Mouse (Mus musculus): ENCODE measurements around the gene Gm16503. TPM values are rescaled to one million over a fixed set of nuclear protein-coding genes. Genes with fewer than 3 reads are reported as not detected.
"Not testable (repeated sequence)": the region's sequence is repeated elsewhere in the genome, so short reads cannot be mapped to it uniquely, and the experiment has no call there.

The Gm16503 gene
- total and polyA plus RNA-seq, 3 experiments: 0.14 to 0.27 TPM; not detected in 1

GRCm38 (mm10) chr4:147579371-147579770 lies 39.4 kb downstream of the Gm16503 start:
- H3K4me3 ChIP-seq (ENCODE audit: control insufficient read depth in 1 of 2, insufficient read depth in 1 of 2, low read depth in 2 of 2, low read length in 2 of 2); H3K4me1 ChIP-seq (ENCODE audit: control insufficient read depth in 1 of 2, insufficient read depth in 2 of 2, low read length in 2 of 2); H3K27me3 ChIP-seq (ENCODE audit: control insufficient read depth in 1 of 2, insufficient read depth in 2 of 2, low read length in 2 of 2); H3K36me3 ChIP-seq (ENCODE audit: control insufficient read depth in 1 of 2, insufficient read depth in 2 of 2, low read length in 2 of 2); H3K9me3 ChIP-seq (replicated peaks; ENCODE audit: insufficient read depth, low read length); H3K9ac ChIP-seq (ENCODE audit: control insufficient read depth, low read depth, low read length, poor library complexity, severe bottlenecking); H3K79me2 ChIP-seq (ENCODE audit: control insufficient read depth, insufficient read depth, low read length, poor library complexity); H3K27ac ChIP-seq (ENCODE audit: control insufficient read depth, low read depth, low read length): not testable (repeated sequence)
- DNase-seq (ENCODE audit: low read depth, low spot score): peak; percentile 56

GRCm38 (mm10) chr4:147586511-147587473 lies 46.8 kb downstream of the Gm16503 start:
- no peak for TF ChIP-seq ZC3H11A (IDR thresholded peaks at IDR 0.05; ENCODE audit: low read depth, low read length)
- no peak for TF ChIP-seq NRF1 (IDR thresholded peaks at IDR 0.05; ENCODE audit: insufficient read depth, low read depth, low read length, poor library complexity, severe bottlenecking)
- TF ChIP-seq MYB (IDR thresholded peaks at IDR 0.05; ENCODE audit: low read depth, low read length): no peak
- no peak for TF ChIP-seq MAX (IDR thresholded peaks at IDR 0.05; ENCODE audit: low read length)
- no peak for TF ChIP-seq MYC (IDR thresholded peaks at IDR 0.05; ENCODE audit: low read depth, low read length)
- TF ChIP-seq POLR2AphosphoS2 (IDR thresholded peaks at IDR 0.05; ENCODE audit: low read length): no peak
- no peak overlapping the region for H3K27ac ChIP-seq (ENCODE audit: control insufficient read depth, low read depth, low read length)
- no peak overlapping the region for H3K4me3 ChIP-seq (ENCODE audit: control insufficient read depth in 1 of 2, insufficient read depth in 1 of 2, low read depth in 2 of 2, low read length in 2 of 2)
- H3K9ac ChIP-seq (ENCODE audit: control insufficient read depth, low read depth, low read length, poor library complexity, severe bottlenecking): no peak overlapping the region
- DNase-seq (ENCODE audit: low read depth, low spot score): no peak
- no peaks in the 10 kb centered on the region for H3K27me3 ChIP-seq (ENCODE audit: control insufficient read depth in 1 of 2, insufficient read depth in 2 of 2, low read length in 2 of 2)
- no peaks in the 10 kb centered on the region for H3K4me1 ChIP-seq (ENCODE audit: control insufficient read depth in 1 of 2, insufficient read depth in 2 of 2, low read length in 2 of 2)
- H3K36me3 ChIP-seq (ENCODE audit: control insufficient read depth in 1 of 2, insufficient read depth in 2 of 2, low read length in 2 of 2): no peaks in the 10 kb centered on the region
- no peaks in the 10 kb centered on the region for H3K79me2 ChIP-seq (ENCODE audit: control insufficient read depth, insufficient read depth, low read length, poor library complexity)
- no peaks in the 10 kb centered on the region for H3K9me3 ChIP-seq (replicated peaks; ENCODE audit: insufficient read depth, low read length)

Other genes starting within 250 kb of the Gm16503 start
- 0.19 and 0.23 TPM in 2 replicates for gene Zfp988, start 234.5 kb upstream of the Gm16503 start, total RNA-seq (2012; rRNA removed)
- gene Zfp988, start 234.5 kb upstream of the Gm16503 start, polyA plus RNA-seq (2012; ENCODE audit: insufficient read depth in 1 of 2, insufficient read length in 2 of 2, low read depth in 1 of 2, low replicate concordance in 2 of 2, missing spikeins in 1 of 2): under 1 TPM in 1 of 2 experiments, not detected in 1; 0.43 TPM
- 0.23 and 0.58 TPM in 2 replicates for gene Zfp978, start 178.9 kb upstream of the Gm16503 start, total RNA-seq (2012; rRNA removed)
- gene Zfp978, start 178.9 kb upstream of the Gm16503 start, polyA plus RNA-seq (2012; ENCODE audit: insufficient read depth in 1 of 2, insufficient read length in 2 of 2, low read depth in 1 of 2, low replicate concordance in 2 of 2, missing spikeins in 1 of 2): under 1 TPM in 1 of 2 experiments, not detected in 1; 0.28 TPM
- 1.7 TPM in 2 replicates for gene Zfp982, start 47.8 kb upstream of the Gm16503 start, total RNA-seq (2012; rRNA removed)
- gene Zfp982, start 47.8 kb upstream of the Gm16503 start, polyA plus RNA-seq (2012; ENCODE audit: insufficient read depth in 1 of 2, insufficient read length in 2 of 2, low read depth in 1 of 2, low replicate concordance in 2 of 2, missing spikeins in 1 of 2): under 1 TPM in 1 of 2 experiments, not detected in 1; 0.99 TPM
- 0.49 and 0.54 TPM in 2 replicates for gene Zfp985, start 13.1 kb downstream of the Gm16503 start, total RNA-seq (2012; rRNA removed)
- gene Zfp985, start 13.1 kb downstream of the Gm16503 start, polyA plus RNA-seq (2012; ENCODE audit: insufficient read depth in 1 of 2, insufficient read length in 2 of 2, low read depth in 1 of 2, low replicate concordance in 2 of 2, missing spikeins in 1 of 2): 1 to 10 TPM in 1 of 2 experiments, not detected in 1; 1.2 TPM
- gene Zfp979, start 102.3 kb downstream of the Gm16503 start, total RNA-seq (2012; rRNA removed): 12.1 and 14.3 TPM in 2 replicates
- gene Zfp979, start 102.3 kb downstream of the Gm16503 start, polyA plus RNA-seq (2012; ENCODE audit: insufficient read depth in 1 of 2, insufficient read length in 2 of 2, low read depth in 1 of 2, low replicate concordance in 2 of 2, missing spikeins in 1 of 2): 10 to 100 TPM in 1 of 2 experiments, 1 to 10 TPM in 1; 7.9 to 76.0 TPM
- not detected in 2 replicates for gene Zfp534, start 162.3 kb downstream of the Gm16503 start, total RNA-seq (2012; rRNA removed)
- under 1 TPM in 1 of 2 experiments, not detected in 1; 0.13 TPM for gene Zfp534, start 162.3 kb downstream of the Gm16503 start, polyA plus RNA-seq (2012; ENCODE audit: insufficient read depth in 1 of 2, insufficient read length in 2 of 2, low read depth in 1 of 2, low replicate concordance in 2 of 2, missing spikeins in 1 of 2)